7 mouse cellular contexts compared by ENCODE assay signal in the genomic region with DNA sequence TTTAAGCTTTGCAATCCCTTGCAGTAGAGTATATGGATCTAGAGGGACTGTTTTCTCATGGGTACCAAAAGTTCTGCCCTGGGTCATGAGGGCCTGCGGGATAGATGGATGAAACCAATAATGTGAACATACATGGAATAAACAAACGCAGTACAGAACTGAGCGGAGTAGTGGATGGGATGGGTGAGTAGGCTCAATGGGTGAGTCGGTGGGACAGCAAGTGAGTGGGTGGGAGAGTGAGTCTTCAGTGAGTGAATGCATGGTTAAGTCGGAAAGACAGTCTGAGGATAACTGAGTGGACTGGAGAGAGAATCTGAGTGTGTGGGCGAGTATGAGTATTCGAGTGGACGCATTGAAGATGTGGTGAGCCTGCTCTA. TPM values are rescaled to one million over a fixed set of nuclear protein-coding genes. Genes with fewer than 3 reads are reported as not detected.
DNase-seq lines count a peak whose midpoint lies in the region; ATAC-seq and TF ChIP-seq lines count a peak whose summit lies in the region.

No protein-coding gene starts in this region.

- 0 out of 2 replicates have a peak, but pooled peaks cover 4% of the 10 kb centered on the region for H3K27me3 ChIP-seq in lung, postnatal 0 days (replicated peaks; ENCODE audit: insufficient read depth, low read length)
- H3K27me3 ChIP-seq in forebrain, embryonic 15.5 days = peaks cover 22% of the 10 kb centered on the region; the same call in 1 of the 2 replicates
- H3K27me3 ChIP-seq in liver, embryonic 12.5 days (replicated peaks) = peaks cover 55% of the 10 kb centered on the region
- peaks cover 4% of the 10 kb centered on the region; the same call in 1 of the 2 replicates for H3K27me3 ChIP-seq in stomach, postnatal 0 days (ENCODE audit: control insufficient read depth, insufficient read depth, low read length)

- TF ChIP-seq POLR2A in lung, adult 2 months (IDR thresholded peaks at IDR 0.05; ENCODE audit: borderline replicate concordance, extremely low read depth, low read depth, low read length) = no peak

- H3K27ac ChIP-seq in lung, postnatal 0 days (ENCODE audit: low read length) = no peak overlapping the region
- H3K27ac ChIP-seq in forebrain, embryonic 15.5 days (replicated peaks) = no peak overlapping the region
- H3K27ac ChIP-seq in liver, embryonic 12.5 days = no peak overlapping the region
- no peak overlapping the region for H3K27ac ChIP-seq in stomach, postnatal 0 days (replicated peaks)

- H3K4me1 ChIP-seq in lung, postnatal 0 days (ENCODE audit: insufficient read depth, low read depth, low read length) = peaks cover 3% of the 10 kb centered on the region; the same call in 1 of the 2 replicates
- peaks cover 3% of the 10 kb centered on the region; the same call in 1 of the 2 replicates for H3K4me1 ChIP-seq in lung, adult 2 months (ENCODE audit: control insufficient read depth, insufficient read depth, low read length)
- H3K4me1 ChIP-seq in forebrain, embryonic 15.5 days = peaks cover 11% of the 10 kb centered on the region
- no peaks in the 10 kb centered on the region; the same call in 1 of the 2 replicates for H3K4me1 ChIP-seq in liver, embryonic 12.5 days
- peaks cover 3% of the 10 kb centered on the region; the same call in 1 of the 2 replicates for H3K4me1 ChIP-seq in stomach, postnatal 0 days (replicated peaks; ENCODE audit: control insufficient read depth, insufficient read depth)

- no peak for DNase-seq in lung, postnatal 0 days (ENCODE audit: low spot score)
- no peak for DNase-seq in lung, adult 2 months
- DNase-seq in stomach, postnatal 0 days (ENCODE audit: low spot score) = no peak
- DNase-seq in left cerebral cortex, adult 8-10 months (ENCODE audit: low spot score in 2 of 2) = no peak
- no peak for DNase-seq in layer of hippocampus, adult 9-10 months (ENCODE audit: low spot score)

- no peak for TF ChIP-seq CTCF in lung, postnatal 0 days (IDR thresholded peaks at IDR 0.05)
- TF ChIP-seq CTCF in lung, adult 2 months (IDR thresholded peaks at IDR 0.05; ENCODE audit: insufficient read depth, low read length) = no peak
- TF ChIP-seq CTCF in stomach, postnatal 0 days (IDR thresholded peaks at IDR 0.05; ENCODE audit: low read depth) = no peak

- no peak overlapping the region; the same call in 1 of the 2 replicates for H3K9ac ChIP-seq in lung, postnatal 0 days (replicated peaks; ENCODE audit: low read depth)
- H3K9ac ChIP-seq in forebrain, embryonic 15.5 days (replicated peaks) = peak overlapping the region; percentile 67
- no peak overlapping the region for H3K9ac ChIP-seq in liver, embryonic 12.5 days
- H3K9ac ChIP-seq in stomach, postnatal 0 days (ENCODE audit: low read length) = no peak overlapping the region

- WGBS in lung, postnatal 0 days = 28% methylated on average over 8 of the region's 8 CpGs
- WGBS in lung, adult 2 months = 36% methylated on average over 8 of the region's 8 CpGs
- 39% methylated on average over 8 of the region's 8 CpGs for WGBS in forebrain, embryonic 15.5 days
- WGBS in liver, embryonic 12.5 days (ENCODE audit: insufficient replicate concordance) = 39% methylated on average over 8 of the region's 8 CpGs
- 29% methylated on average over 8 of the region's 8 CpGs for WGBS in stomach, postnatal 0 days

- H3K4me3 ChIP-seq in lung, postnatal 0 days (ENCODE audit: low read depth, low read length) = peak overlapping the region; percentile 45
- no peak overlapping the region for H3K4me3 ChIP-seq in lung, adult 2 months (replicated peaks; ENCODE audit: extremely low read depth, low read depth, low read length)
- peak overlapping the region; percentile 59 for H3K4me3 ChIP-seq in forebrain, embryonic 15.5 days
- peak overlapping the region; percentile 51 for H3K4me3 ChIP-seq in liver, embryonic 12.5 days
- H3K4me3 ChIP-seq in stomach, postnatal 0 days (ENCODE audit: low read depth, low read length) = peak overlapping the region; percentile 57

- H3K9me3 ChIP-seq in lung, postnatal 0 days (ENCODE audit: low read length) = no peaks in the 10 kb centered on the region
- H3K9me3 ChIP-seq in forebrain, embryonic 15.5 days = no peaks in the 10 kb centered on the region
- H3K9me3 ChIP-seq in liver, embryonic 12.5 days (replicated peaks) = no peaks in the 10 kb centered on the region
- no peaks in the 10 kb centered on the region for H3K9me3 ChIP-seq in stomach, postnatal 0 days (ENCODE audit: control insufficient read depth, low read length)

- H3K36me3 ChIP-seq in lung, postnatal 0 days (ENCODE audit: insufficient read depth, low read length) = no peaks in the 10 kb centered on the region
- no peaks in the 10 kb centered on the region for H3K36me3 ChIP-seq in forebrain, embryonic 15.5 days
- H3K36me3 ChIP-seq in liver, embryonic 12.5 days = no peaks in the 10 kb centered on the region
- no peaks in the 10 kb centered on the region for H3K36me3 ChIP-seq in stomach, postnatal 0 days (ENCODE audit: control insufficient read depth, insufficient read depth, low read length)

- peak overlapping the region; percentile 95 for H3K4me2 ChIP-seq in lung, postnatal 0 days (replicated peaks; ENCODE audit: low read depth, low read length)
- peak overlapping the region; percentile 89 for H3K4me2 ChIP-seq in forebrain, embryonic 15.5 days (replicated peaks)
- peak overlapping the region; percentile 69 for H3K4me2 ChIP-seq in liver, embryonic 12.5 days
- H3K4me2 ChIP-seq in stomach, postnatal 0 days (replicated peaks; ENCODE audit: low read depth) = peak overlapping the region; percentile 93

- ATAC-seq in lung, postnatal 0 days = no peak
- ATAC-seq in forebrain, embryonic 15.5 days (replicated peaks) = 0 out of 2 replicates have a peak, but pooled peaks have one; percentile 18
- no peak for ATAC-seq in liver, embryonic 12.5 days
- no peak for ATAC-seq in stomach, postnatal 0 days (ENCODE audit: low FRiP score, low TSS enrichment)

- no peak for TF ChIP-seq EP300 in lung, postnatal 0 days (IDR thresholded peaks at IDR 0.05)
- no peak for TF ChIP-seq EP300 in stomach, postnatal 0 days (optimal IDR thresholded peaks at IDR 0.05)

RNA-seq across cellular contexts. Expression of gene Gxylt2, which starts 0.3 kb away (rescaled TPM):
- polyA plus RNA-seq in lung, postnatal 0 days (2015; fragmentation: Nextera tagmentation; extraction: Ambion mirVana) = 2.2 and 2.8 TPM in 2 replicates
- 1.7 and 2.2 TPM in 2 replicates for polyA plus RNA-seq in lung, adult 2 months (2012; rRNA removed)
- 0.66 and 0.88 TPM in 2 replicates for polyA plus RNA-seq in forebrain, embryonic 15.5 days (2015; fragmentation: Nextera tagmentation; extraction: Ambion mirVana)
- polyA plus RNA-seq in liver, embryonic 12.5 days (2016; fragmentation: Nextera tagmentation; extraction: Ambion mirVana) = 0.37 and 0.39 TPM in 2 replicates
- 0.89 and 0.90 TPM in 2 replicates for polyA plus RNA-seq in stomach, postnatal 0 days (2015; fragmentation: Nextera tagmentation; extraction: Ambion mirVana)
- 1 to 10 TPM in 1 of 4 experiments, under 1 TPM in 3; 0.72 to 1.7 (median 0.86) TPM for total RNA-seq in left cerebral cortex, adult 8-10 months (2022)

RNA-seq across cellular contexts. Expression of gene Shq1, which starts 33.2 kb away (rescaled TPM):
- 5.9 and 6.7 TPM in 2 replicates for polyA plus RNA-seq in lung, postnatal 0 days (2015; fragmentation: Nextera tagmentation; extraction: Ambion mirVana)
- 3.0 and 3.2 TPM in 2 replicates for polyA plus RNA-seq in lung, adult 2 months (2012; rRNA removed)
- polyA plus RNA-seq in forebrain, embryonic 15.5 days (2015; fragmentation: Nextera tagmentation; extraction: Ambion mirVana) = 12.0 and 13.0 TPM in 2 replicates
- polyA plus RNA-seq in liver, embryonic 12.5 days (2016; fragmentation: Nextera tagmentation; extraction: Ambion mirVana) = 18.5 and 18.9 TPM in 2 replicates
- polyA plus RNA-seq in stomach, postnatal 0 days (2015; fragmentation: Nextera tagmentation; extraction: Ambion mirVana) = 7.1 and 7.7 TPM in 2 replicates
- total RNA-seq in left cerebral cortex, adult 8-10 months (2022) = 1 to 10 TPM; 6.0 to 6.6 (median 6.5) TPM
